Mouse (Mus musculus) CH12.LX (cell line): ENCODE data around the gene Pde11a. TPM values are rescaled to one million over a fixed set of nuclear protein-coding genes. Genes with fewer than 3 reads are reported as not detected.

Experiments
- DNase-seq: peaks from one replicate; pipeline ENCODE4 v3.0.0-alpha.2; 2013; ENCODE audit errors: extremely low read depth
- H3K27ac ChIP-seq: 2 replicates; pipeline ENCODE4 v1.5.1; 2012; ENCODE audit warnings: low read depth, mild to moderate bottlenecking, control low read depth, moderate library complexity; ENCODE audit not compliant: insufficient read depth
- H3K27me3 ChIP-seq: replicated peaks from 2 replicates; pipeline ENCODE3; 2012; ENCODE audit warnings: inconsistent platforms
- H3K36me3 ChIP-seq, 2 experiments: replicated peaks in 1 of 2; 2 replicates each; pipeline versions ENCODE3 to v1.6.1; 2012; ENCODE audit warnings: inconsistent platforms in 1 of 2, low read length in 1 of 2, mild to moderate bottlenecking in 1 of 2, mixed read lengths in 1 of 2, moderate library complexity in 1 of 2; ENCODE audit not compliant: control insufficient read depth in 1 of 2, insufficient read depth in 1 of 2
- H3K4me1 ChIP-seq, 2 experiments: 2 replicates each; pipeline ENCODE4 v1.6.1; 2012; ENCODE audit warnings: inconsistent platforms in 1 of 2, moderate library complexity in 1 of 2; ENCODE audit not compliant: insufficient read depth in 2 of 2, control insufficient read depth in 1 of 2
- H3K4me2 ChIP-seq: 2 replicates; pipeline ENCODE4 v1.6.1; 2012; ENCODE audit warnings: low read depth, mild to moderate bottlenecking, control low read depth; ENCODE audit not compliant: poor library complexity, insufficient read depth, severe bottlenecking
- H3K4me3 ChIP-seq, 3 experiments: fragments of 150-350 bp in 1 of 3; sonication (generic) in 1 of 3; replicated peaks in 1 of 3; 2 replicates each; pipeline versions ENCODE3 to v1.5.1; 2011 to 2012; ENCODE audit warnings: low read depth in 2 of 3, low read length in 2 of 3, mild to moderate bottlenecking in 2 of 3, moderate library complexity in 2 of 3, control low read depth in 1 of 3, improper control_type of control experiment in 1 of 3, inconsistent platforms in 1 of 3, mixed read lengths in 1 of 3; ENCODE audit not compliant: poor library complexity in 1 of 3
- H3K79me2 ChIP-seq: replicated peaks from 2 replicates; pipeline ENCODE4 v1.6.1; 2012; ENCODE audit warnings: mild to moderate bottlenecking, moderate library complexity; ENCODE audit not compliant: control insufficient read depth, poor library complexity, insufficient read depth, severe bottlenecking; ENCODE audit errors: extremely low read depth
- H3K9ac ChIP-seq: 2 replicates; pipeline ENCODE4 v1.6.1; 2012; ENCODE audit warnings: low read depth, mild to moderate bottlenecking, control low read depth, moderate library complexity; ENCODE audit not compliant: insufficient read depth
- H3K9me3 ChIP-seq: replicated peaks from 2 replicates; pipeline ENCODE3; 2012; ENCODE audit warnings: low read length, inconsistent platforms, mixed read lengths
- ELF1 ChIP-seq: IDR thresholded peaks from 2 replicates; pipeline ENCODE4 v1.6.1; 2014; ENCODE audit warnings: low read depth, mild to moderate bottlenecking, inconsistent platforms, low read length, improper control_type of control experiment
- GABPA ChIP-seq: IDR thresholded peaks from 2 replicates; pipeline ENCODE4 v1.6.1; 2012; ENCODE audit warnings: low read depth, low read length, improper control_type of control experiment, inconsistent platforms; ENCODE audit not compliant: insufficient replicate concordance
- JUN ChIP-seq: IDR thresholded peaks from 2 replicates; pipeline ENCODE4 v1.6.1; 2011; ENCODE audit warnings: low read depth, mild to moderate bottlenecking, low read length, improper control_type of control experiment, moderate library complexity; ENCODE audit not compliant: insufficient read depth
- MAZ ChIP-seq: IDR thresholded peaks from 2 replicates; pipeline ENCODE4 v1.6.1; 2012; ENCODE audit warnings: low read depth, mild to moderate bottlenecking, inconsistent platforms, low read length, improper control_type of control experiment, moderate library complexity
- POLR2A ChIP-seq: IDR thresholded peaks from 2 replicates; pipeline ENCODE4 v1.6.1; 2011; ENCODE audit warnings: low read depth, mild to moderate bottlenecking, improper control_type of control experiment, low read length
- POLR2AphosphoS2 ChIP-seq: IDR thresholded peaks from 2 replicates; pipeline ENCODE4 v1.6.1; 2011; ENCODE audit warnings: low read depth, low read length, improper control_type of control experiment
- RCOR1 ChIP-seq: conservative IDR thresholded peaks from 2 replicates; pipeline ENCODE4 v1.6.1; 2012; ENCODE audit warnings: low read depth, mild to moderate bottlenecking, inconsistent platforms, low read length, improper control_type of control experiment
- SIN3A ChIP-seq: IDR thresholded peaks from 2 replicates; pipeline ENCODE4 v1.6.1; 2012; ENCODE audit warnings: low read length, improper control_type of control experiment, inconsistent platforms
- SMC3 ChIP-seq: IDR thresholded peaks from 2 replicates; pipeline ENCODE4 v1.6.1; 2011; ENCODE audit warnings: low read depth, low read length, improper control_type of control experiment
- TCF12 ChIP-seq: IDR thresholded peaks from 2 replicates; pipeline ENCODE4 v1.6.1; 2014; ENCODE audit warnings: low read depth, mild to moderate bottlenecking, inconsistent platforms, low read length, improper control_type of control experiment
- USF1 ChIP-seq: IDR thresholded peaks from 2 replicates; pipeline ENCODE4 v1.6.1; 2014; ENCODE audit warnings: low read depth, mild to moderate bottlenecking, inconsistent platforms, low read length, improper control_type of control experiment
- ZKSCAN1 ChIP-seq: IDR thresholded peaks from 2 replicates; pipeline ENCODE4 v1.6.1; 2012; ENCODE audit warnings: low read depth, inconsistent platforms, low read length, improper control_type of control experiment, borderline replicate concordance
- ZNF384 ChIP-seq: IDR thresholded peaks from 2 replicates; pipeline ENCODE4 v1.6.1; 2012; ENCODE audit warnings: low read depth, low read length, improper control_type of control experiment, inconsistent platforms
- dilution Hi-C: fragments of 300-500 bp; cut with MboI; formaldehyde crosslinking; loops from 2 replicates; pipeline ENCODE4 v1.14.3; 2020; ENCODE audit warnings: low sequenced_read_pairs; ENCODE audit not compliant: extremely low pct_unique_long_range_greater_than_20kb, extremely low pct_ligation_motif_present
- in situ Hi-C: fragments of 300-500 bp; cut with MboI; formaldehyde crosslinking; loops from 3 replicates; pipeline ENCODE4 v1.14.3; 2019; ENCODE audit warnings: low sequenced_read_pairs, low pct_ligation_motif_present, low pct_unique_long_range_greater_than_20kb, mixed read lengths
- polyA plus RNA-seq: library from polyadenylated mRNA; unstranded; fragments of >175 nt; gene quantifications from 2 replicates; pipeline ENCODE4 v1.2.1, GENCODE M21; 2012; ENCODE audit warnings: low read depth; ENCODE audit not compliant: insufficient read length
- total RNA-seq, 2 experiments: library from RNA; depleted of rRNA; stranded (reverse); fragments of 300-350 nt in 1 of 2; fragments of >200 nt in 1 of 2; gene quantifications; 2 replicates each; pipeline ENCODE4 v1.2.3; 2012 to 2014

The Pde11a gene
- total and polyA plus RNA-seq, 3 experiments: 0.14 to 0.38 (median 0.21) TPM

GRCm38 (mm10) chr2:76378646-76379045, 40.1 kb upstream of the Pde11a start:
- Histone ChIP-seq H3K9ac (no peak overlapping the region), H3K27ac (no peak overlapping the region), H3K9me3 (no peaks in the 10 kb centered on the region), H3K36me3 (peaks cover 55 to 94% of the 10 kb centered on the region in 2 experiments), H3K79me2 (0 out of 2 replicates have a peak, but pooled peaks cover 6% of the 10 kb centered on the region), H3K4me1 (peaks cover 0 to 40% of the 10 kb centered on the region in 2 experiments; a peak in 2 of 4 replicates), H3K4me3 (no peak overlapping the region), H3K27me3 (no peaks in the 10 kb centered on the region), H3K4me2 (no peak overlapping the region)
- no peak for DNase-seq
- dilution Hi-C loops: no loop called here
- no peak for TF ChIP-seq USF1
- in situ Hi-C loops: no loop called here

GRCm38 (mm10) chr2:76374544-76375206, 36.1 kb upstream of the Pde11a start:
- Histone ChIP-seq H3K9ac (no peak overlapping the region), H3K27ac (no peak overlapping the region), H3K4me3 (no peak overlapping the region), H3K36me3 (peaks cover 48 to 77% of the 10 kb centered on the region in 2 experiments), H3K4me1 (peaks cover 2 to 57% of the 10 kb centered on the region in 2 experiments; a peak in 2 of 4 replicates), H3K4me2 (no peak overlapping the region), H3K79me2 (peaks cover 33% of the 10 kb centered on the region), H3K9me3 (no peaks in the 10 kb centered on the region), H3K27me3 (no peaks in the 10 kb centered on the region)
- dilution Hi-C loops (no loop called here), in situ Hi-C loops (no loop called here)
- no peak for TF ChIP-seq JUN
- no peak for TF ChIP-seq TCF12
- DNase-seq: no peak

- Histone ChIP-seq H3K36me3 (peaks cover 28 to 53% of the 10 kb centered on the region in 2 experiments), H3K9ac (no peak overlapping the region), H3K79me2 (peaks cover 31% of the 10 kb centered on the region), H3K4me2 (no peak overlapping the region), H3K27ac (no peak overlapping the region), H3K4me1 (peaks cover 2 to 53% of the 10 kb centered on the region in 2 experiments; a peak in 2 of 4 replicates), H3K4me3 (no peak overlapping the region), H3K9me3 (no peaks in the 10 kb centered on the region), H3K27me3 (no peaks in the 10 kb centered on the region)
- in situ Hi-C loops: no loop called here
- dilution Hi-C loops: no loop called here
- TF ChIP-seq RCOR1 (no peak), SMC3 (no peak), MAZ (no peak), POLR2A (no peak), ZNF384 (no peak), SIN3A (no peak), ZKSCAN1 (no peak), ELF1 (no peak), POLR2AphosphoS2 (no peak), GABPA (no peak)
- DNase-seq: no peak
Measured at GRCm38 (mm10) chr2:76372244-76372643, 33.7 kb upstream of the Pde11a start.
